Mouse (Mus musculus) midbrain, embryonic 10.5 days (tissue): ENCODE measurements around the gene Ccdc82. TPM values are rescaled to one million over a fixed set of nuclear protein-coding genes. Genes with fewer than 3 reads are reported as not detected.

ENCODE experiments used
- DNase-seq: peaks from one replicate; pipeline ENCODE4 v3.0.0-alpha.2; 2017; ENCODE audit warnings: low spot score
- H3K27ac ChIP-seq: fragments of 300-500 bp; sonication (generic); replicated peaks from 2 replicates; pipeline ENCODE4 v1.5.1; 2016; ENCODE audit warnings: mild to moderate bottlenecking
- H3K27me3 ChIP-seq: fragments of 300-500 bp; sonication (generic); 2 replicates; pipeline ENCODE4 v1.6.1; 2016; ENCODE audit warnings: low read depth, mild to moderate bottlenecking; ENCODE audit not compliant: poor library complexity, severe bottlenecking
- H3K36me3 ChIP-seq: fragments of 300-500 bp; sonication (generic); 2 replicates; pipeline ENCODE4 v1.6.1; 2016; ENCODE audit warnings: mild to moderate bottlenecking, moderate library complexity
- H3K4me1 ChIP-seq: fragments of 300-500 bp; sonication (generic); 2 replicates; pipeline ENCODE4 v1.6.1; 2016
- H3K4me3 ChIP-seq: fragments of 300-500 bp; sonication (generic); 2 replicates; pipeline ENCODE4 v1.5.1; 2016; ENCODE audit warnings: mild to moderate bottlenecking, moderate library complexity
- H3K9me3 ChIP-seq: fragments of 300-500 bp; sonication (generic); replicated peaks from 2 replicates; pipeline ENCODE4 v1.6.1; 2016; ENCODE audit warnings: mild to moderate bottlenecking
- WGBS: fragments of 180-500 bp; shearing (Covaris S2); methylation state at CpG from one replicate; pipeline ENCODE4 v1.1.7; 2016; 5-methylcytosine and 5-hydroxymethylcytosine counted together
- polyA plus RNA-seq: library from polyadenylated mRNA; unstranded; fragments of >200 nt; fragmentation: Nextera tagmentation; extraction: Ambion mirVana; gene quantifications from 2 replicates; pipeline ENCODE4 v1.2.1, GENCODE M21; 2016

Gene Ccdc82
- polyA plus RNA-seq, 1 experiment from 2014 or later: 9.1 TPM

- Histone ChIP-seq H3K27ac (no peak overlapping the region), H3K4me3 (no peak overlapping the region), H3K27me3 (no peaks in the 10 kb centered on the region), H3K36me3 (no peaks in the 10 kb centered on the region), H3K9me3 (no peaks in the 10 kb centered on the region), H3K4me1 (no peaks in the 10 kb centered on the region)
- WGBS: 90% methylated on average over 2 of the region's 2 CpGs
- no peak for DNase-seq
These were observed 11.4 kb downstream of the Ccdc82 start for GRCm38 (mm10) chr9:13258173-13258572.

GRCm38 (mm10) chr9:13260980-13261379 lies 14.2 kb downstream of the Ccdc82 start:
- no peaks in the 10 kb centered on the region for H3K4me1 ChIP-seq
- H3K4me3 ChIP-seq: no peak overlapping the region
- H3K27me3 ChIP-seq: no peaks in the 10 kb centered on the region
- DNase-seq: no peak
- no peaks in the 10 kb centered on the region for H3K9me3 ChIP-seq
- WGBS: 82% methylated on average over 3 of the region's 3 CpGs
- H3K36me3 ChIP-seq: no peaks in the 10 kb centered on the region
- H3K27ac ChIP-seq: no peak overlapping the region

GRCm38 (mm10) chr9:13273219-13273618 lies 26.5 kb downstream of the Ccdc82 start:
- WGBS: 88% methylated on average over 1 of the region's 1 CpGs
- H3K4me1 ChIP-seq: no peaks in the 10 kb centered on the region

GRCm38 (mm10) chr9:13287482-13287881 lies 40.7 kb downstream of the Ccdc82 start:
- no peak overlapping the region for H3K4me3 ChIP-seq
- 72% methylated on average over 2 of the region's 2 CpGs for WGBS
- no peaks in the 10 kb centered on the region for H3K27me3 ChIP-seq
- DNase-seq: no peak
- H3K27ac ChIP-seq: no peak overlapping the region
- H3K9me3 ChIP-seq: no peaks in the 10 kb centered on the region
- H3K4me1 ChIP-seq: no peaks in the 10 kb centered on the region
- no peaks in the 10 kb centered on the region; the same call in 1 of the 2 replicates for H3K36me3 ChIP-seq

More at GRCm38 (mm10) chr9:13273219-13273618, 26.5 kb downstream of the Ccdc82 start:
- Histone ChIP-seq H3K4me3 (no peak overlapping the region), H3K27me3 (no peaks in the 10 kb centered on the region), H3K27ac (no peak overlapping the region), H3K36me3 (no peaks in the 10 kb centered on the region), H3K9me3 (no peaks in the 10 kb centered on the region)
- no peak for DNase-seq

GRCm38 (mm10) chr9:13296274-13297121 lies 49.7 kb downstream of the Ccdc82 start:
- H3K27ac ChIP-seq: peak overlapping the region; percentile 90
- under 1% methylated on average over 28 of the region's 28 CpGs for WGBS
- H3K4me1 ChIP-seq: peaks cover 50% of the 10 kb centered on the region
- DNase-seq: peak; percentile 89
- no peaks in the 10 kb centered on the region for H3K9me3 ChIP-seq
- H3K27me3 ChIP-seq: peaks cover 24% of the 10 kb centered on the region
- H3K4me3 ChIP-seq: peak overlapping the region; percentile 76
- H3K36me3 ChIP-seq: no peaks in the 10 kb centered on the region

- WGBS: under 1% methylated on average over 12 of the region's 12 CpGs
- Histone ChIP-seq H3K27ac (peak overlapping the region; percentile 90), H3K4me3 (peak overlapping the region; percentile 76), H3K27me3 (peaks cover 24% of the 10 kb centered on the region), H3K9me3 (no peaks in the 10 kb centered on the region), H3K4me1 (peaks cover 57% of the 10 kb centered on the region), H3K36me3 (no peaks in the 10 kb centered on the region)
- DNase-seq: peak; percentile 29
These were observed 50.4 kb downstream of the Ccdc82 start for GRCm38 (mm10) chr9:13297122-13297667.

GRCm38 (mm10) chr9:13297668-13298512 lies 51.1 kb downstream of the Ccdc82 start, which contains the start of gene Maml2:
Maml2 (plus strand) TSS chr9:13297957.
- peaks cover 24% of the 10 kb centered on the region for H3K27me3 ChIP-seq
- no peaks in the 10 kb centered on the region for H3K9me3 ChIP-seq
- DNase-seq: peak; percentile 75
- 2% methylated on average over 23 of the region's 23 CpGs for WGBS
- peak within 1 kb of the TSS; percentile 76 for H3K4me3 ChIP-seq
- peak within 1 kb of the TSS; percentile 90 for H3K27ac ChIP-seq
- H3K4me1 ChIP-seq: peaks cover 64% of the 10 kb centered on the region
- no peaks in the 10 kb centered on the region for H3K36me3 ChIP-seq

GRCm38 (mm10) chr9:13298513-13298878 lies 51.7 kb downstream of the Ccdc82 start:
- H3K4me3 ChIP-seq: peak overlapping the region; percentile 76
- H3K27ac ChIP-seq: peak overlapping the region; percentile 90
- peaks cover 24% of the 10 kb centered on the region for H3K27me3 ChIP-seq
- no peaks in the 10 kb centered on the region for H3K36me3 ChIP-seq
- 36% methylated on average over 9 of the region's 9 CpGs for WGBS
- no peaks in the 10 kb centered on the region for H3K9me3 ChIP-seq
- DNase-seq: no peak
- H3K4me1 ChIP-seq: peaks cover 70% of the 10 kb centered on the region

- 88% methylated on average over 6 of the region's 6 CpGs for WGBS
- peaks cover 76% of the 10 kb centered on the region for H3K4me1 ChIP-seq
These were observed 52.4 kb downstream of the Ccdc82 start for GRCm38 (mm10) chr9:13299190-13299589.

GRCm38 (mm10) chr9:13300041-13300441 lies 53.3 kb downstream of the Ccdc82 start:
- no peaks in the 10 kb centered on the region for H3K36me3 ChIP-seq
- peaks cover 82% of the 10 kb centered on the region for H3K4me1 ChIP-seq
- peak overlapping the region; percentile 76 for H3K4me3 ChIP-seq
- peak overlapping the region; percentile 28 for H3K27ac ChIP-seq
- DNase-seq: no peak
- 69% methylated on average over 3 of the region's 3 CpGs for WGBS
- no peaks in the 10 kb centered on the region for H3K9me3 ChIP-seq
- peaks cover 24% of the 10 kb centered on the region for H3K27me3 ChIP-seq

More at GRCm38 (mm10) chr9:13299190-13299589, 52.4 kb downstream of the Ccdc82 start:
- DNase-seq: no peak
- Histone ChIP-seq H3K9me3 (no peaks in the 10 kb centered on the region), H3K4me3 (peak overlapping the region; percentile 76), H3K36me3 (no peaks in the 10 kb centered on the region), H3K27ac (no peak overlapping the region), H3K27me3 (peaks cover 24% of the 10 kb centered on the region)

GRCm38 (mm10) chr9:13300891-13301782 lies 54.4 kb downstream of the Ccdc82 start:
- peaks cover 78% of the 10 kb centered on the region for H3K4me1 ChIP-seq
- WGBS: 71% methylated on average over 9 of the region's 9 CpGs
- H3K27me3 ChIP-seq: peaks cover 24% of the 10 kb centered on the region
- peak overlapping the region; percentile 28 for H3K27ac ChIP-seq
- H3K36me3 ChIP-seq: no peaks in the 10 kb centered on the region
- no peak for DNase-seq
- no peaks in the 10 kb centered on the region for H3K9me3 ChIP-seq
- H3K4me3 ChIP-seq: peak overlapping the region; percentile 76
